Mouse (Mus musculus): Measurements from ENCODE around the gene C530008M17Rik. TPM values are rescaled to one million over a fixed set of nuclear protein-coding genes. Genes with fewer than 3 reads are reported as not detected.
A peak's percentile ranks its signal among the peaks of the same experiment; 100 is the strongest.

Gene C530008M17Rik
- total RNA-seq, 2 experiments from 2014 or later, result 69.6 to 90.1 TPM

- no peak for ATAC-seq (replicated peaks; ENCODE audit: low FRiP score, poor library complexity, severe bottlenecking)
Measured at GRCm38 (mm10) chr5:76762030-76762698, 105.9 kb downstream of the C530008M17Rik start.

GRCm38 (mm10) chr5:76763148-76763701 is 106.9 kb downstream of the C530008M17Rik start:
- no peak for ATAC-seq (replicated peaks; ENCODE audit: low FRiP score, poor library complexity, severe bottlenecking)

DNA sequence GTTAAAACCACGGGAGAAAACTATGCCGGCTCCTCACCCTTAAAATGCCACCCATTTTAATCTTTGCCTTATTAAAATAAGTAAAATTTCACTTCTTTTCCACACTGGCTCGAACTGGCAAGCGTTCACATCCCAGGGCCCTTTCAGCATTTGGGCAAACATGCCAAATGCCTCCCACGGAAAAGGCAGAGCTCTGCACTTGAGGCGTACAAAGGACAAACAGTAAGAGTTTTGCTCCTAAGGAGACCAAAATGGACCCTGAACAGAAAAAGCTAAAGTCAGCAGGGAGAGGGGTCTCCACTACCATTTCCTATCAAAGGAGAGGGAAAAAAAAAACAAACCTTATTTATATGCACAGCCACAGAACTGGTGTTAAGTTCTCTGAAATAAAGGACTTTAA is 107.4 kb downstream of the C530008M17Rik start:
- ATAC-seq (replicated peaks; ENCODE audit: low FRiP score, poor library complexity, severe bottlenecking), result no peak

DNA sequence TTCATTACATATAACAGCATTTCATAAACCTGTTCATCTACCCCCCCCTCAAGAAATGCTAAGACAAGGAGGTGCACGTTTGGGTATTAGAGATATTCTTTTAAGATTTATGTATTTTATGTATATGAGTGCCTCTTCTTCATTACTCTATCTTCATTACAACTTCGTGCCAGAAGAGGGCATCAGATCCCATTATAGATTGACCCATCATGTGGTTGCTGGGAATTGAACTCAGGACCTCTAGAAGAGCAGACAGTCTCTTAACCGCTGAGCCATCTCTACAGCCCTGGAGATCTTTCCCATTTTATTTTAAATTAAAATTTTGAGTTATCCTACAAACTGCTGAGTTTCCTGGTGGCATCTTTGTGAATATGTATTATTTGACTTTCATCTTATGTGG is 112.7 kb downstream of the C530008M17Rik start:
- no peak for ATAC-seq (replicated peaks; ENCODE audit: low FRiP score, poor library complexity, severe bottlenecking)

- ATAC-seq (replicated peaks; ENCODE audit: low FRiP score, poor library complexity, severe bottlenecking), result no peak
Measured at GRCm38 (mm10) chr5:76769572-76769971, 113.3 kb downstream of the C530008M17Rik start.

DNA sequence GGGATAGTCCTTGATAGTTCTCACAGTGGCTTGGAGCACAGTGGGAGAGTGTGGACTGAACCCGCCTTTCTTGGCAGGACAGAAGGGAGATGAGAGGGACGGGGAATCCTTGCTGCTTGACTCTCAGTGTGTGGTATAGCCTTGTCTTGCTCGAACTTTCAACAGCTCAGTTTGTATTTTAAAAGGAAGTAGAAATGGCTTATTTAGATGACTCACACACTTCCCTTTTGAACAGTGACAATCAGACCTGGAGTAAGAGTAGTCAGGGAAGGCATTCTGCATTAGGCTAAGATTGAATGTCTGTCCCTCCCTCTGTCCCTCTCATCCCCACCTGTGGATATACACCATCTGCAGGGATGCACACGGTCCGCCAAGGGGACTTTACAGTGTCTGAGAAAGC is 115.1 kb downstream of the C530008M17Rik start:
- no peak for ATAC-seq (replicated peaks; ENCODE audit: low FRiP score, poor library complexity, severe bottlenecking)

DNA sequence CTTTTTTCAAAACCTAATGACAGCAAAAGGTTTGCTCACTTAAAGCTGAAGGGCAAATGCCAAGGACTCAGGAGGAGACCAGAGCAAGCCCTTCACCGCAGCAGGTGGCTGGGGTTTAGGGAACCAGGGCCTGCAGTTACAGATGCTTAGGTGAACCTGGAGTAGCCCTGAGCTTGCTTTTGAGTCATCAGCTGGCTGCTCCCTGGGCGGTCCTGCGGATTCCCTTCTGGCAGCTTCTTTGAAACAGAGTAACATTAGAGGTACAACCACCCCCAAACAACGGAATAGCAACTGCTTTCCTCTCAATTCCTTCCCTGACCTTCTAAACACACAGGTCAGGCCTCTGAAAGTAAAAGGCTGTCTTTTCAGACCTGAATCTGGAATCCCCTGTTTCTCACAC is 116.5 kb downstream of the C530008M17Rik start:
- ATAC-seq (replicated peaks; ENCODE audit: low FRiP score, poor library complexity, severe bottlenecking), result no peak

DNA sequence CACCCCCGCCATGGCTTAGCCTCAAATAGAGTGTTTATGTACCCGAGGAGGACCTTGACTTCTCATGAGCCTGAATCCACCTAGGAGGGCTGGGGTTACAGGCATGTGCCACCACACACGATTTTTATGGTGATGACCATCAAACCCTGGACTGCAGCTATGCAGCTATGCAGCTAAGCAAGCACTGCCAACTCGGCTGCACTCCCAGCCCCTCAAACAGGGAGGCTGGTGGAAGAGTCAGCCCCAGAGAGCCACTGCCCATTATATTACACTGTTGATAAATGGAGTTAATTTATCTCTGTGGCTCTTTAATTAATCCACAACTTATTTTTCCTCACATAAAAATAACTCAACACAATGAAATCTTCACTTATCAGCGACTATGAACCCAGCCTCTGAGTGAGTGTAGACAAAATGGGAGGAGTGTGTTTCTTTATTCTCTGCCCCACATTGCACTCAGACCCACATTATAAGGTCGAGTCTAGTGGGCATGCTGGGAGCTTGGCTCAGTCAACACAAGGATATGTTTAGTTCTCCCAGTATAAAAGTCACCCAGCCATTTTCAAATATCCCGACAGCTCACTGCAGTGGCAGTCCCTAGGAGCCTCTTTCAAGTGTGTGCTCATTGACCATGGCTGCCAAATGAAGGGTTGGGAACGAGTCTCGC is 117.3 kb downstream of the C530008M17Rik start:
- ATAC-seq (replicated peaks; ENCODE audit: low FRiP score, poor library complexity, severe bottlenecking), result no peak

DNA sequence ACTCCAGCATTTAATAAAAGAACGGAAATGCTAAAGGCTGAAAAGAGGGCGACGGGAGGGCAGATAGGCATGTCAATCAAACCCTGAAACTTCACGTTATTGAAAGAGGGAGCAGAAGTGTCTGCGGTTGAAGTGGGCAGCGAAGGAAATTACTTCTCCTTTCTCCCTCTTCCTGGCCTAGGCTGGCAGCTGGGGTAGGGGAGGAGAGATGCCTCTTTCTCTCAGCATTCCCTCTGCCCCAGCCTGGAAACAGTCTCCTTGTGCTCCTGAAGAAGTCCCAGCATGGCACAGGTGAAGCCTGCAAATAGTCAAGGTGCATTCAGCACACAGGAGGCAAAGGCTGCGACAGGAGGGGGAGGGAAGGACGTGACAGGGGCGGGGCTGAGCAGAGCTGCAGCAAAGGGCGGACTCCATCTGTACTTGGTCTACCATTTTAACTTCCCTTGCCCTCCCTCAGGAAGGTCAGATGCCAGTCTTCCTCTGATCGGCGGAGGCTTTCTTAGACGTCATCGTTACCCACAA is 122.8 kb downstream of the C530008M17Rik start:
- ATAC-seq (replicated peaks; ENCODE audit: low FRiP score, poor library complexity, severe bottlenecking), result peak; percentile 75

GRCm38 (mm10) chr5:76781943-76782342 is 125.6 kb downstream of the C530008M17Rik start:
- ATAC-seq (replicated peaks; ENCODE audit: low FRiP score, poor library complexity, severe bottlenecking), result no peak

DNA sequence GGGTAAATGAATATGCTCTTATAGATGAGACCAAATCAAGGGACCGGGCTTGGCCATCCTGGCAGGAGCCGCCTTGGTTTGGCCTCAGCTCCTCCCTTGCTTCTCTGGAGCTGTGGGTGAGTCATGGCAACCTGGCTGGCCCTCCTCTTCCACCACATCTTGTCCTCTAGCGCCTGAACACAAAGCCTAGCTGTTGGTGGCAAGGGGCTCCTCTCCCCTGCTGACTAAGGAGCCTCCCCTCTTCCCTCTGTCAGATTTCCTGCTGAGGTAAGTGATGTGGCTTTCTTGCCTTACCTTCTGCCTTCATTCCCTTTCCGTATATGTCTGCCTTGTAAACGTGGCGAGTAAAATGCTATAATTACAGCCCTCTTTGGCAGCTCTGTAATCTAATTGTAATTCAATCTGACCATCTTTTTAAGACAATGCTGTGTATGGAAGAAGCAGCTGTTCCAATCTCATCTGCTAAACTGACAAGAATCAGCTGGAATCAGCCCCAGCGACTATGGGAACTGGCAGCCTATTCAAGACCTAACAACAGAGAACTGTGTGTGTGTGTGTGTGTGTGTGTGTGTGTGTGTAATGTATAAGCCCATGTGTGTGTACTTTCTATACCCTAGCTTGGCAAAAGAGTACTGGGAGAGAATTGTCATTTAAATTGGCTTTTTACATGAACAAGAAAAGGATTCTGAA is 126.2 kb downstream of the C530008M17Rik start:
- ATAC-seq (replicated peaks; ENCODE audit: low FRiP score, poor library complexity, severe bottlenecking), result no peak

GRCm38 (mm10) chr5:76783104-76783441 is 126.8 kb downstream of the C530008M17Rik start:
- ATAC-seq (replicated peaks; ENCODE audit: low FRiP score, poor library complexity, severe bottlenecking), result no peak

DNA sequence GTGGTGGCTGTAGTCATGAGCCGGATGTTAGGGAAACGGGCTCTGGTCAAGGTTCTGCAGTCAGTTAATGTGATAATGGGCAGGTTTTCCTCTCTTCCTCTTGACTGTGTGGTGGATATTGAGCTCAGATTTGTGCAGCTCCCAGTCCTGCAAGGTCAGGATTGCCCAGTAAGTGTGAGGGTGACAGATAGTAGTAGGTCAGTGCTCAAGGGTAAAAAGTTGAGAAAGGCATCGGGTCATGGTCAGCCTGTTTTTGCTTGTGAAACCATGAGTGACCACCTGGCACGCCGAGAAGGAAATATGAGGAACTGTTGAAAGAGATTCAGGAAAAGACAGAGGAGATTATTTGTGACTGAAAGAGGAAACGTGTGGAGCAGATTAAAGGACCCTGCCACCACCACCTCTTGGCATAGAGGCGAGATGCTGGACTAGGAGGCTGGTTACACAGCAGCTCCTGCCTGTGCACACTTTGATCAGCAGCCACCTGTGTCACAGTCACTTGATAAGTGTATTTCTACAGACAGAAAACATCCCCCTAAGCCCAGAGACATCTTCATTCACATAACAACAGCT is 127.9 kb downstream of the C530008M17Rik start:
- ATAC-seq (replicated peaks; ENCODE audit: low FRiP score, poor library complexity, severe bottlenecking), result no peak

DNA sequence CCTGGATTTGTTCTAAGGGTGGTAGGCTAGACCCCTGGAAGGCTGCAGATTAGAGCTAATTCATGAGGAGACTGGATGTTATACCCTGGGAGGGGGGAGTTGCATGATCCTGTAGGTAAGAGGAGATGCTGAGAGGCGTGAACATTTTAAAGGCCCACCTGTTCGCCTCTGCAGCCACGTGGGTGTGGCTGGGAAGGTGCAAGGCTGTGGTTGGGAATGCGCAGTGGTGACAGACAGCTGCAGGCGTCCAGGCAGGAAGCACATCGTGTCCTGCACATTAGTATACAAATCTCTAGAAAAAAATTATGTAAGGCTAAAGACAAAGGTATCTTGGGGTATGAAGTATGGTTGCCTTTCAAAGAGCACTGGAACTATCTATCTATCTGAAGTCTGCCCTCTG is 128.7 kb downstream of the C530008M17Rik start:
- no peak for ATAC-seq (replicated peaks; ENCODE audit: low FRiP score, poor library complexity, severe bottlenecking)

- ATAC-seq (replicated peaks; ENCODE audit: low FRiP score, poor library complexity, severe bottlenecking), result no peak
Measured at GRCm38 (mm10) chr5:76789881-76790280, 133.6 kb downstream of the C530008M17Rik start.

- no peak for ATAC-seq (replicated peaks; ENCODE audit: low FRiP score, poor library complexity, severe bottlenecking)
Measured at GRCm38 (mm10) chr5:76791280-76791679, 135.0 kb downstream of the C530008M17Rik start.

GRCm38 (mm10) chr5:76792720-76793119 is 136.4 kb downstream of the C530008M17Rik start:
- ATAC-seq (replicated peaks; ENCODE audit: low FRiP score, poor library complexity, severe bottlenecking), result no peak

DNA sequence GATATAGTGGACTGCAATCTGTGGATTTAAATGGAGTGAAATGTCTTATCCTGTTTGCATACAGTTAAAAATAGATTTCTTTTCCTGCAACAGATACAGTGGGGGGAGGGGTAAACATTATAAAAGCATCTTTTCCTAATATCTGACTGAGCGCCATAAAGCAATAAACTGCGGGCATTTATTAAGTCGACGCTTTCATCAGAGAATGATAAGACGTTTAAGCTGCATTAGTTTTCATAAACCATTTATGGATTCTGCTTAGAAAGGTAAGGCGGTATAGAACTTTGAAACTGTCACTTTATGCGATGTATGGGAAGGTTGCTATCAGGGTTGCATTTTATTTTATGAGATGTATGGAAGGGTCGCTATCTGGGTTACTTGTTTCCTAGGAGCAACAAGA is 141.7 kb downstream of the C530008M17Rik start:
- ATAC-seq (replicated peaks; ENCODE audit: low FRiP score, poor library complexity, severe bottlenecking), result no peak

- no peak for ATAC-seq (replicated peaks; ENCODE audit: low FRiP score, poor library complexity, severe bottlenecking)
Measured at GRCm38 (mm10) chr5:76799471-76799870, 143.2 kb downstream of the C530008M17Rik start.

- ATAC-seq (replicated peaks; ENCODE audit: low FRiP score, poor library complexity, severe bottlenecking), result no peak
Measured at GRCm38 (mm10) chr5:76809031-76809430, 152.7 kb downstream of the C530008M17Rik start.

All from erythroid progenitor cell, adult 5-6 weeks (primary cell).